Mouse (Mus musculus) midbrain, postnatal 0 days (tissue): ENCODE measurements around the gene Ankrd22. TPM values are rescaled to one million over a fixed set of nuclear protein-coding genes. Genes with fewer than 3 reads are reported as not detected.
A peak's percentile ranks its signal among the peaks of the same experiment; 100 is the strongest.

Experiments used
- ATAC-seq: fragments of 200-750 bp; cut with Nextera tagmentation; 2 replicates; pipeline ENCODE4 v1.8.0; 2017; ENCODE audit warnings: moderate number of reproducible peaks, mild to moderate bottlenecking, moderate TSS enrichment, moderate library complexity; ENCODE audit not compliant: low FRiP score
- DNase-seq: peaks from one replicate; pipeline ENCODE4 v3.0.0-alpha.2; 2015; ENCODE audit warnings: low spot score
- H3K27ac ChIP-seq: fragments of 300-500 bp; sonication (generic); 2 replicates; pipeline ENCODE4 v1.5.1; 2014; ENCODE audit warnings: low read depth, mild to moderate bottlenecking, low read length, mixed read lengths
- H3K27me3 ChIP-seq: fragments of 300-500 bp; sonication (generic); 2 replicates; pipeline ENCODE4 v1.6.1; 2014; ENCODE audit warnings: low read length, control low read depth, mixed read lengths; ENCODE audit not compliant: insufficient read depth
- H3K36me3 ChIP-seq: fragments of 300-500 bp; sonication (generic); 2 replicates; pipeline ENCODE4 v1.6.1; 2014; ENCODE audit warnings: low read length, control low read depth, mixed read lengths; ENCODE audit not compliant: insufficient read depth
- H3K4me1 ChIP-seq: fragments of 300-500 bp; sonication (generic); 2 replicates; pipeline ENCODE4 v1.6.1; 2014; ENCODE audit warnings: mild to moderate bottlenecking, control low read depth, antibody characterized with exemption, low read length, mixed read lengths; ENCODE audit not compliant: insufficient read depth
- H3K4me2 ChIP-seq: fragments of 300-500 bp; sonication (generic); 2 replicates; pipeline ENCODE4 v1.6.1; 2014; ENCODE audit warnings: low read depth, mild to moderate bottlenecking, low read length, mixed read lengths; ENCODE audit not compliant: poor library complexity, severe bottlenecking
- H3K4me3 ChIP-seq: fragments of 300-500 bp; sonication (generic); 2 replicates; pipeline ENCODE4 v1.5.1; 2014; ENCODE audit warnings: low read depth, mild to moderate bottlenecking, low read length, moderate library complexity
- H3K9ac ChIP-seq: fragments of 300-500 bp; sonication (generic); replicated peaks from 2 replicates; pipeline ENCODE4 v1.6.1; 2014; ENCODE audit warnings: mild to moderate bottlenecking, low read length, moderate library complexity, mixed read lengths; ENCODE audit not compliant: poor library complexity, severe bottlenecking
- H3K9me3 ChIP-seq: fragments of 300-500 bp; sonication (generic); 2 replicates; pipeline ENCODE4 v1.6.1; 2016; ENCODE audit warnings: low read length, control low read depth
- CTCF ChIP-seq: IDR thresholded peaks from 2 replicates; pipeline ENCODE4 v1.5.1; 2016; ENCODE audit warnings: antibody characterized with exemption, mild to moderate bottlenecking
- WGBS: fragments of 180-500 bp; shearing (Covaris S2); extraction: QIAGEN DNeasy Blood & Tissue Kit; methylation state at CpG from one replicate; pipeline ENCODE4 v1.1.7; 2014; 5-methylcytosine and 5-hydroxymethylcytosine counted together
- polyA plus RNA-seq: library from polyadenylated mRNA; unstranded; fragments of >200 nt; fragmentation: Nextera tagmentation; extraction: Ambion mirVana; gene quantifications from 2 replicates; pipeline ENCODE4 v1.2.1, GENCODE M21; 2015
- total RNA-seq: library from RNA; depleted of rRNA; stranded (reverse); fragments of >200 nt; gene quantifications from 2 replicates; pipeline ENCODE4 v1.2.3, GENCODE M21; 2014; rRNA removed

Ankrd22 gene
- total and polyA plus RNA-seq, 2 experiments from 2014 or later = not detected

DNA sequence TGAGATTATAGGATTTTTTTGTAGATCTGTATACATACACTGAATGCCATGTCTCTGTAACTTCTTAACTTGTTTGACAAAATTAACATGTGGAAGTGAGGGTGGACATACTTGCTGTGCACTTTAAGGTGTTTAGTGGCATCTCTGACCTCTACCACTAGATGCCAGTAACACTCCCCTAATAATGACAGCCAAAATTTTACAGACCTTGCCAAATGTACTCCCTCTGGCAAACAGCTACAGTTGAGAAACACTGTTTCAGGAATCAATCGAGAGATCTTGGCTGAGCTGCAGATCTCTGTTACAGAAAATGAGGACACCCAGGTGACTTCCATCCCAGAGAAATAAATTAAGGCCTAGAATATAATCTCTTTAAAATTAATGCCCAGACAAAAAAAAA, 69.6 kb downstream of the Ankrd22 start:
- Histone ChIP-seq H3K36me3 (no peaks in the 10 kb centered on the region), H3K27me3 (no peaks in the 10 kb centered on the region), H3K4me1 (no peaks in the 10 kb centered on the region), H3K27ac (no peak overlapping the region), H3K9ac (no peak overlapping the region), H3K4me3 (no peak overlapping the region), H3K9me3 (no peaks in the 10 kb centered on the region), H3K4me2 (no peak overlapping the region)
- ATAC-seq (no peak), DNase-seq (peak; percentile 1)
- 74% methylated on average over 1 of the region's 1 CpGs for WGBS
- TF ChIP-seq CTCF = peak; percentile 23; the same call in 1 of the 2 replicates

DNA sequence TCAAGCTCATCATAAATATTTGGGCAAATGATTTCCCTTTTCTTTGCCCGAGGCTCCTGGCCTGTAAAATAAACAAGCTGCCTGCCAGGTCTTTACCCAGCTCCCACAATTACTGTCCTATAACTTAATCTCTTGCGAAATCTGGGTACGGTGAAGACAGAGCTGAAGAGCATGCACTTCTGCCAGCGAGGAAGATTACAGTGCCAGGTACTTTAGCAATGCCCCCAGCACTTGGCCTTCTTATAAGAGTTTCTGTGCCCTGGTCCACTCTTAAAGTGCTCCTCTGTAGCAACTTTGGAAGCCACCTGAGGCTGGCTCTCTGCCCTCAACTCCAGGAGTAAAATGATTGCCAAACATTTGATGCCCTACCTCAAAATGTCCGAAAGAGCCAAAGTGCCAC, 70.5 kb downstream of the Ankrd22 start:
- no peaks in the 10 kb centered on the region for H3K27me3 ChIP-seq
- no peak overlapping the region for H3K27ac ChIP-seq
- H3K4me1 ChIP-seq = no peaks in the 10 kb centered on the region
- WGBS = 83% methylated on average over 5 of the region's 5 CpGs
- ATAC-seq (no peak), DNase-seq (no peak)
- no peaks in the 10 kb centered on the region for H3K9me3 ChIP-seq
- no peak for TF ChIP-seq CTCF
- no peaks in the 10 kb centered on the region for H3K36me3 ChIP-seq
- H3K4me2 ChIP-seq = no peak overlapping the region
- no peak overlapping the region for H3K4me3 ChIP-seq
- no peak overlapping the region for H3K9ac ChIP-seq

- DNase-seq (peak; percentile 3), ATAC-seq (no peak)
- H3K4me2 ChIP-seq = no peak overlapping the region
- TF ChIP-seq CTCF = no peak
- no peaks in the 10 kb centered on the region for H3K4me1 ChIP-seq
- WGBS = 86% methylated on average over 3 of the region's 3 CpGs
- no peak overlapping the region for H3K9ac ChIP-seq
- H3K27ac ChIP-seq = no peak overlapping the region
- no peak overlapping the region for H3K4me3 ChIP-seq
- H3K27me3 ChIP-seq = no peaks in the 10 kb centered on the region
- H3K9me3 ChIP-seq = no peaks in the 10 kb centered on the region
- H3K36me3 ChIP-seq = no peaks in the 10 kb centered on the region
Measured at GRCm38 (mm10) chr19:34089011-34089680, 76.7 kb downstream of the Ankrd22 start.

DNA sequence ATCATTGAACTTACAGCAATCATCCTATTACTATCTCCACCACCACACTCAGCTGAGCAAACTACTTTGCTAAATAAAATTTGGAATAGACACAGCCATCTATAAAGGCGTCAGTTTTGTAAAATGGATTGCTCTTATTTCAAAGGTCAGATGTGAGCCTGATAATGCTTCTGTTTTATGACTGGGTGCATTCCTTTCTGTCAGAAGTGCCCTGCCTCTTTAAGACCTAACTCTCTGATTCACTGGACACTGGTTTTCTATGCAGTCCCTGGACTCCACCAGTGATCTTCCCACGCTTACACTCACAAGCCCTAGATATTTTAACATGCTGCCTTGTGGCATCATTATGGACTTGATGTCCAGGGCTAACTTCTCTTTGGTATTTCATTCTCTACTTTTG, 87.7 kb downstream of the Ankrd22 start:
- whole genome bisulfite sequencing = 84% methylated on average over 2 of the region's 2 CpGs

DNA sequence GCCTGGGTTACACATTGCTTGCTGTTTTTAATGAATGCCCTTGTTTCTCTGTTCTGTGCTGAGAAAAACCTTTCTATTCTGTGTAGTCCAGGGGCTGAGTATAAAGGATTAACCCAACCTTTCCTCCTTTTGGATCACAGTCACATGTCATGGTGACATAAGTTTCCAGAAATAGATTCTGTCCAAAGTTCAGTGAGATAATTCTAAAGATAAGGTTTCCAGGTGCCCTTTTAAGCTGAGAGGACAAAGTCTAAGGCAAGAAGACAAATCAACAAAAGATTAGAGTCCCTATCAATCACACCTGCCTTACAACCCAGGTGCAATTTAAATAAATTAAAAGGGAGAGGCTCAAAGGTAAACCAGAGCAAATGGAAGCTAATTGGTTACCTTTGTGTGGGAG, 91.6 kb downstream of the Ankrd22 start:
- Histone ChIP-seq H3K36me3 (no peaks in the 10 kb centered on the region), H3K4me2 (no peak overlapping the region), H3K4me1 (no peaks in the 10 kb centered on the region), H3K4me3 (no peak overlapping the region), H3K27me3 (no peaks in the 10 kb centered on the region), H3K9ac (no peak overlapping the region), H3K9me3 (no peaks in the 10 kb centered on the region), H3K27ac (no peak overlapping the region)
- DNase-seq = no peak
- TF ChIP-seq CTCF = no peak
- ATAC-seq = no peak

More for the DNA sequence above, 87.7 kb downstream of the Ankrd22 start:
- TF ChIP-seq CTCF = no peak
- no peaks in the 10 kb centered on the region for H3K4me1 ChIP-seq
- H3K27ac ChIP-seq = no peak overlapping the region
- no peaks in the 10 kb centered on the region for H3K27me3 ChIP-seq
- H3K36me3 ChIP-seq = no peaks in the 10 kb centered on the region
- ATAC-seq (no peak), DNase-seq (no peak)
- no peaks in the 10 kb centered on the region for H3K9me3 ChIP-seq
- no peak overlapping the region for H3K9ac ChIP-seq
- no peak overlapping the region for H3K4me2 ChIP-seq
- H3K4me3 ChIP-seq = no peak overlapping the region

Other genes starting within 250 kb of the Ankrd22 start
- gene Lipf, start 204.9 kb downstream of the Ankrd22 start, total RNA-seq = not detected in 2 replicates
- not detected in 2 replicates for gene Lipf, start 204.9 kb downstream of the Ankrd22 start, polyA plus RNA-seq
- 0.11 TPM in 1 of 2 replicates, not detected in the other for gene Lipk, start 157.8 kb downstream of the Ankrd22 start, total RNA-seq
- gene Lipk, start 157.8 kb downstream of the Ankrd22 start, polyA plus RNA-seq = not detected in 2 replicates
- gene Lipn, start 98.7 kb downstream of the Ankrd22 start, total RNA-seq = not detected in 2 replicates
- not detected in 2 replicates for gene Lipn, start 98.7 kb downstream of the Ankrd22 start, polyA plus RNA-seq
- gene Lipm, start 65.1 kb downstream of the Ankrd22 start, total RNA-seq = 0.38 TPM in 1 of 2 replicates, not detected in the other
- gene Lipm, start 65.1 kb downstream of the Ankrd22 start, polyA plus RNA-seq = 0.05 TPM in 1 of 2 replicates, not detected in the other
- gene Stambpl1, start 26.2 kb upstream of the Ankrd22 start, total RNA-seq = 25.5 and 31.4 TPM in 2 replicates
- gene Stambpl1, start 26.2 kb upstream of the Ankrd22 start, polyA plus RNA-seq = 19.3 and 22.2 TPM in 2 replicates
- 3.7 and 10.0 TPM in 2 replicates for gene Acta2, start 89.5 kb upstream of the Ankrd22 start, total RNA-seq
- gene Acta2, start 89.5 kb upstream of the Ankrd22 start, polyA plus RNA-seq = 9.6 and 11.8 TPM in 2 replicates
- gene Fas, start 124.6 kb upstream of the Ankrd22 start, total RNA-seq = 0.19 and 0.66 TPM in 2 replicates
- gene Fas, start 124.6 kb upstream of the Ankrd22 start, polyA plus RNA-seq = 1.4 and 1.9 TPM in 2 replicates